Mouse (Mus musculus) lung, postnatal 0 days (tissue): Measurements from ENCODE around the gene Gm21976.

ENCODE experiments used
- CTCF ChIP-seq: IDR thresholded peaks from 2 replicates; pipeline ENCODE4 v1.5.1; 2016; ENCODE audit warnings: antibody characterized with exemption, mild to moderate bottlenecking
- EP300 ChIP-seq: IDR thresholded peaks from 2 replicates; pipeline ENCODE4 v1.6.1; 2016; ENCODE audit warnings: antibody characterized with exemption, mild to moderate bottlenecking, control low read depth

GRCm38 (mm10) chr13:98264111-98264510 is 15.6 kb upstream of the Gm21976 start:
- no peak for TF ChIP-seq CTCF
- no peak for TF ChIP-seq EP300
